Mouse (Mus musculus) midbrain, embryonic 13.5 days (tissue): ENCODE data around the gene Kif20b. TPM values are rescaled to one million over a fixed set of nuclear protein-coding genes. Genes with fewer than 3 reads are reported as not detected.

Experiments
- ATAC-seq: fragments of 200-750 bp; cut with Nextera tagmentation; 2 replicates; pipeline ENCODE4 v1.8.0; 2017; ENCODE audit warnings: mild to moderate bottlenecking, moderate TSS enrichment, moderate library complexity
- H3K27ac ChIP-seq: fragments of 300-500 bp; sonication (generic); 2 replicates; pipeline ENCODE4 v1.5.1; 2015; ENCODE audit warnings: inconsistent platforms, mild to moderate bottlenecking, moderate library complexity
- H3K27me3 ChIP-seq: fragments of 300-500 bp; sonication (generic); 2 replicates; pipeline ENCODE4 v1.6.1; 2015; ENCODE audit warnings: mild to moderate bottlenecking, inconsistent platforms
- H3K36me3 ChIP-seq: fragments of 300-500 bp; sonication (generic); 2 replicates; pipeline ENCODE4 v1.6.1; 2015; ENCODE audit warnings: mild to moderate bottlenecking, inconsistent platforms
- H3K4me1 ChIP-seq: fragments of 300-500 bp; sonication (generic); replicated peaks from 2 replicates; pipeline ENCODE4 v1.6.1; 2015; ENCODE audit warnings: inconsistent platforms
- H3K4me2 ChIP-seq: fragments of 300-500 bp; sonication (generic); replicated peaks from 2 replicates; pipeline ENCODE4 v1.6.1; 2015; ENCODE audit warnings: moderate library complexity, mild to moderate bottlenecking, inconsistent platforms
- H3K4me3 ChIP-seq: fragments of 300-500 bp; sonication (generic); replicated peaks from 2 replicates; pipeline ENCODE4 v1.5.1; 2015; ENCODE audit warnings: mild to moderate bottlenecking, inconsistent platforms
- H3K9ac ChIP-seq: fragments of 300-500 bp; sonication (generic); replicated peaks from 2 replicates; pipeline ENCODE4 v1.6.1; 2015; ENCODE audit warnings: mild to moderate bottlenecking, inconsistent platforms
- H3K9me3 ChIP-seq: fragments of 300-500 bp; sonication (generic); 2 replicates; pipeline ENCODE4 v1.6.1; 2016; ENCODE audit warnings: mild to moderate bottlenecking, inconsistent platforms
- WGBS: fragments of 180-500 bp; shearing (Covaris S2); methylation state at CpG from one replicate; pipeline ENCODE4 v1.1.7; 2015; 5-methylcytosine and 5-hydroxymethylcytosine counted together
- polyA plus RNA-seq: library from polyadenylated mRNA; unstranded; fragments of >200 nt; fragmentation: Nextera tagmentation; extraction: Ambion mirVana; gene quantifications from 2 replicates; pipeline ENCODE4 v1.2.1, GENCODE M21; 2015

Kif20b gene
- polyA plus RNA-seq = 29.0 and 33.4 TPM in 2 replicates

GRCm38 (mm10) chr19:34921652-34922602, at the start of gene Kif20b:
Gene Kif20b (plus strand): TSS chr19:34922361.
- Histone ChIP-seq H3K4me1 (peaks cover 6% of the 10 kb centered on the region), H3K27me3 (no peaks in the 10 kb centered on the region)
- under 1% methylated on average over 57 of the region's 57 CpGs for WGBS

GRCm38 (mm10) chr19:34876676-34877075, 45.5 kb upstream of the Kif20b start:
- ATAC-seq = no peak
- peak overlapping the region; percentile 61; the same call in 1 of the 2 replicates for H3K4me2 ChIP-seq
- H3K9me3 ChIP-seq = no peaks in the 10 kb centered on the region
- H3K36me3 ChIP-seq = no peaks in the 10 kb centered on the region
- no peak overlapping the region for H3K4me3 ChIP-seq
- no peaks in the 10 kb centered on the region for H3K27me3 ChIP-seq
- H3K27ac ChIP-seq = no peak overlapping the region
- H3K4me1 ChIP-seq = peaks cover 21% of the 10 kb centered on the region
- 83% methylated on average over 7 of the region's 7 CpGs for WGBS
- no peak overlapping the region for H3K9ac ChIP-seq

More at GRCm38 (mm10) chr19:34921652-34922602, at the start of gene Kif20b:
- Histone ChIP-seq H3K4me2 (peak within 1 kb of the TSS; percentile 68), H3K9ac (peak within 1 kb of the TSS; percentile 70), H3K9me3 (no peaks in the 10 kb centered on the region), H3K4me3 (peak within 1 kb of the TSS; percentile 84), H3K36me3 (no peaks in the 10 kb centered on the region), H3K27ac (peak within 1 kb of the TSS; percentile 70)
- peak; percentile 97 for ATAC-seq

GRCm38 (mm10) chr19:34877898-34878602, 44.1 kb upstream of the Kif20b start:
- Histone ChIP-seq H3K27ac (peak overlapping the region; percentile 98), H3K9me3 (no peaks in the 10 kb centered on the region), H3K9ac (peak overlapping the region; percentile 96), H3K4me1 (peaks cover 21% of the 10 kb centered on the region), H3K36me3 (no peaks in the 10 kb centered on the region), H3K4me3 (peak overlapping the region; percentile 87), H3K4me2 (peak overlapping the region; percentile 61), H3K27me3 (no peaks in the 10 kb centered on the region)
- under 1% methylated on average over 44 of the region's 45 CpGs for WGBS
- ATAC-seq = peak; percentile 97

- Histone ChIP-seq H3K27ac (peak within 1 kb of the TSS; percentile 98), H3K4me3 (peak within 1 kb of the TSS; percentile 87), H3K27me3 (no peaks in the 10 kb centered on the region), H3K4me2 (peak within 1 kb of the TSS; percentile 61), H3K36me3 (no peaks in the 10 kb centered on the region), H3K9ac (peak within 1 kb of the TSS; percentile 96), H3K4me1 (peaks cover 21% of the 10 kb centered on the region), H3K9me3 (no peaks in the 10 kb centered on the region)
- under 1% methylated on average over 94 of the region's 96 CpGs for WGBS
- ATAC-seq = peak; percentile 82
These were observed 43.3 kb upstream of the Kif20b start, which contains the start of gene Pank1 for GRCm38 (mm10) chr19:34878603-34879541. Gene Pank1 (minus strand): TSS chr19:34879455.

GRCm38 (mm10) chr19:34879624-34880023, 42.5 kb upstream of the Kif20b start:
- no peaks in the 10 kb centered on the region for H3K9me3 ChIP-seq
- peak overlapping the region; percentile 87 for H3K4me3 ChIP-seq
- no peaks in the 10 kb centered on the region for H3K36me3 ChIP-seq
- peak overlapping the region; percentile 98 for H3K27ac ChIP-seq
- no peak for ATAC-seq
- H3K9ac ChIP-seq = peak overlapping the region; percentile 96
- WGBS = 22% methylated on average over 6 of the region's 6 CpGs
- H3K4me1 ChIP-seq = peaks cover 21% of the 10 kb centered on the region
- peak overlapping the region; percentile 61 for H3K4me2 ChIP-seq
- no peaks in the 10 kb centered on the region for H3K27me3 ChIP-seq

- no peak for ATAC-seq
- Histone ChIP-seq H3K36me3 (no peaks in the 10 kb centered on the region), H3K27me3 (no peaks in the 10 kb centered on the region), H3K9ac (no peak overlapping the region), H3K4me2 (no peak overlapping the region), H3K4me1 (peaks cover 21% of the 10 kb centered on the region), H3K9me3 (no peaks in the 10 kb centered on the region), H3K27ac (no peak overlapping the region), H3K4me3 (no peak overlapping the region)
- WGBS = 86% methylated on average over 5 of the region's 5 CpGs
These were observed 41.0 kb upstream of the Kif20b start for GRCm38 (mm10) chr19:34881160-34881559.

GRCm38 (mm10) chr19:34882443-34882842, 39.7 kb upstream of the Kif20b start:
- H3K9ac ChIP-seq = no peak overlapping the region
- no peaks in the 10 kb centered on the region for H3K27me3 ChIP-seq
- H3K4me2 ChIP-seq = no peak overlapping the region
- H3K36me3 ChIP-seq = no peaks in the 10 kb centered on the region
- H3K27ac ChIP-seq = no peak overlapping the region
- 90% methylated on average over 2 of the region's 2 CpGs for WGBS
- peaks cover 13% of the 10 kb centered on the region for H3K4me1 ChIP-seq
- no peaks in the 10 kb centered on the region for H3K9me3 ChIP-seq
- no peak overlapping the region for H3K4me3 ChIP-seq
- ATAC-seq = no peak

- 89% methylated on average over 3 of the region's 3 CpGs for WGBS
These were observed 38.5 kb upstream of the Kif20b start for GRCm38 (mm10) chr19:34883526-34884224.

GRCm38 (mm10) chr19:34886324-34886723, 35.8 kb upstream of the Kif20b start:
- Histone ChIP-seq H3K4me1 (no peaks in the 10 kb centered on the region), H3K4me2 (no peak overlapping the region), H3K36me3 (no peaks in the 10 kb centered on the region), H3K9ac (no peak overlapping the region), H3K27ac (no peak overlapping the region), H3K4me3 (no peak overlapping the region), H3K27me3 (no peaks in the 10 kb centered on the region), H3K9me3 (no peaks in the 10 kb centered on the region)
- 89% methylated on average over 4 of the region's 4 CpGs for WGBS
- ATAC-seq = no peak

More at GRCm38 (mm10) chr19:34883526-34884224, 38.5 kb upstream of the Kif20b start:
- Histone ChIP-seq H3K4me3 (no peak overlapping the region), H3K9ac (no peak overlapping the region), H3K9me3 (no peaks in the 10 kb centered on the region), H3K27ac (no peak overlapping the region), H3K36me3 (no peaks in the 10 kb centered on the region), H3K4me1 (peaks cover 11% of the 10 kb centered on the region), H3K4me2 (no peak overlapping the region), H3K27me3 (no peaks in the 10 kb centered on the region)
- no peak for ATAC-seq

- Histone ChIP-seq H3K36me3 (no peaks in the 10 kb centered on the region), H3K27me3 (no peaks in the 10 kb centered on the region), H3K4me2 (no peak overlapping the region), H3K4me1 (no peaks in the 10 kb centered on the region), H3K9ac (no peak overlapping the region), H3K27ac (no peak overlapping the region), H3K9me3 (no peaks in the 10 kb centered on the region), H3K4me3 (no peak overlapping the region)
- WGBS = 73% methylated on average over 3 of the region's 3 CpGs
- no peak for ATAC-seq
These were observed 31.2 kb upstream of the Kif20b start for GRCm38 (mm10) chr19:34890981-34891380.

- Histone ChIP-seq H3K9me3 (no peaks in the 10 kb centered on the region), H3K4me2 (no peak overlapping the region), H3K27ac (no peak overlapping the region), H3K4me3 (no peak overlapping the region), H3K4me1 (no peaks in the 10 kb centered on the region), H3K9ac (no peak overlapping the region), H3K27me3 (no peaks in the 10 kb centered on the region), H3K36me3 (no peaks in the 10 kb centered on the region)
- 94% methylated on average over 1 of the region's 1 CpGs for WGBS
- no peak for ATAC-seq
These were observed 30.6 kb upstream of the Kif20b start for GRCm38 (mm10) chr19:34891590-34891989.
